Mouse (Mus musculus) heart, postnatal 36 days (tissue): ENCODE data around the gene Muc1. TPM values are rescaled to one million over a fixed set of nuclear protein-coding genes. Genes with fewer than 3 reads are reported as not detected.

Experiments used
- microRNA-seq, 2 experiments: library from miRNA; unstranded; fragments of <30 nt; microRNA quantifications; one replicate each; pipeline ENCODE4 v1.2.0; 2021; ENCODE audit warnings: borderline number of aligned reads in 2 of 2
- total RNA-seq, 2 experiments: library from RNA; stranded (reverse); gene quantifications; 2 replicates each; pipeline ENCODE4 v1.2.3; 2021

Gene Muc1
- total RNA-seq, 2 experiments from 2014 or later, result 0.14 to 0.46 TPM

Small RNA genes within 50 kb of the gene (microRNA-seq; reads per million reads assigned to microRNA genes)
- 8.7 to 42.4 reads per million in 2 experiments for gene Mir92b

Other genes starting within 250 kb of the Muc1 start
- 10 to 100 TPM; 24.4 to 25.1 TPM for gene Rusc1, start 135.7 kb upstream of the Muc1 start, total RNA-seq
- not detected for gene Gm43738, start 128.0 kb upstream of the Muc1 start, total RNA-seq
- gene Fdps, start 127.1 kb upstream of the Muc1 start, total RNA-seq, result 10 to 100 TPM; 20.0 to 20.7 TPM
- gene Pklr, start 92.9 kb upstream of the Muc1 start, total RNA-seq, result not detected
- gene Hcn3, start 68.9 kb upstream of the Muc1 start, total RNA-seq, result under 1 TPM; 0.17 to 0.38 TPM
- 10 to 100 TPM; 15.8 to 19.9 TPM for gene Clk2, start 64.3 kb upstream of the Muc1 start, total RNA-seq
- gene Scamp3, start 51.6 kb upstream of the Muc1 start, total RNA-seq, result 10 to 100 TPM; 49.8 to 49.9 TPM
- gene Fam189b, start 45.9 kb upstream of the Muc1 start, total RNA-seq, result 1 to 10 TPM; 4.6 to 5.5 TPM
- 10 to 100 TPM; 21.3 to 21.8 TPM for gene Gba, start 26.1 kb upstream of the Muc1 start, total RNA-seq
- 1 to 10 TPM; 6.8 to 9.4 TPM for gene Thbs3, start 13.9 kb upstream of the Muc1 start, total RNA-seq
- gene Mtx1, start 2.0 kb upstream of the Muc1 start, total RNA-seq, result 10 to 100 TPM; 58.0 to 60.0 TPM
- 10 to 100 TPM; 82.3 to 87.0 TPM for gene Krtcap2, start 16.9 kb downstream of the Muc1 start, total RNA-seq
- under 1 TPM; 0.42 to 0.62 TPM for gene Trim46, start 17.3 kb downstream of the Muc1 start, total RNA-seq
- gene Dpm3, start 30.3 kb downstream of the Muc1 start, total RNA-seq, result 10 to 100 TPM; 50.0 to 52.3 TPM
- 10 to 100 TPM; 20.5 to 23.0 TPM for gene Slc50a1, start 41.5 kb downstream of the Muc1 start, total RNA-seq
- 10 to 100 TPM; 28.3 to 42.6 TPM for gene Efna1, start 52.1 kb downstream of the Muc1 start, total RNA-seq
- not detected for gene Efna3, start 93.9 kb downstream of the Muc1 start, total RNA-seq
- gene Efna4, start 109.0 kb downstream of the Muc1 start, total RNA-seq, result under 1 TPM; 0.19 to 0.22 TPM
- gene Adam15, start 120.9 kb downstream of the Muc1 start, total RNA-seq, result 10 to 100 TPM; 56.5 to 62.6 TPM
- not detected for gene Dcst2, start 132.9 kb downstream of the Muc1 start, total RNA-seq
- not detected for gene Dcst1, start 136.2 kb downstream of the Muc1 start, total RNA-seq
- 10 to 100 TPM; 20.8 to 23.5 TPM for gene Zbtb7b, start 165.7 kb downstream of the Muc1 start, total RNA-seq
- gene Lenep, start 173.7 kb downstream of the Muc1 start, total RNA-seq, result under 1 TPM; 0.24 to 0.72 TPM
- gene Flad1, start 182.8 kb downstream of the Muc1 start, total RNA-seq, result 10 to 100 TPM; 44.0 to 55.1 TPM
- 1 to 10 TPM; 5.1 to 5.4 TPM for gene Cks1b, start 189.3 kb downstream of the Muc1 start, total RNA-seq
- gene Shc1, start 189.4 kb downstream of the Muc1 start, total RNA-seq, result 10 to 100 TPM; 34.1 to 36.6 TPM
- gene Pygo2, start 201.2 kb downstream of the Muc1 start, total RNA-seq, result 10 to 100 TPM; 13.8 to 16.6 TPM
- 10 to 100 TPM; 57.0 to 58.0 TPM for gene Pbxip1, start 207.6 kb downstream of the Muc1 start, total RNA-seq
- gene Pmvk, start 225.5 kb downstream of the Muc1 start, total RNA-seq, result 1 to 10 TPM; 7.0 to 9.2 TPM